Mouse (Mus musculus) liver, postnatal 0 days (tissue): ENCODE results near the gene Slc43a2. TPM values are rescaled to one million over a fixed set of nuclear protein-coding genes. Genes with fewer than 3 reads are reported as not detected.

Source experiments
- ATAC-seq: fragments of 200-750 bp; cut with Nextera tagmentation; 2 replicates; pipeline ENCODE4 v1.8.0; 2017; ENCODE audit warnings: mild to moderate bottlenecking, moderate library complexity
- DNase-seq: peaks from one replicate; pipeline ENCODE4 v3.0.0-alpha.2; 2016
- H3K27ac ChIP-seq: fragments of 300-500 bp; sonication (generic); 2 replicates; pipeline ENCODE4 v1.5.1; 2014; ENCODE audit warnings: antibody characterized with exemption, moderate library complexity, mild to moderate bottlenecking, low read depth
- H3K27me3 ChIP-seq: fragments of 300-500 bp; sonication (generic); 2 replicates; pipeline ENCODE4 v1.6.1; 2014; ENCODE audit warnings: low read length, control low read depth, mixed read lengths; ENCODE audit not compliant: insufficient read depth
- H3K36me3 ChIP-seq: fragments of 300-500 bp; sonication (generic); replicated peaks from 2 replicates; pipeline ENCODE4 v1.6.1; 2014; ENCODE audit warnings: mild to moderate bottlenecking, control low read depth, low read length, moderate library complexity, mixed read lengths; ENCODE audit not compliant: insufficient read depth
- H3K4me1 ChIP-seq: fragments of 300-500 bp; sonication (generic); 2 replicates; pipeline ENCODE4 v1.6.1; 2014; ENCODE audit warnings: antibody characterized with exemption, mild to moderate bottlenecking, control low read depth; ENCODE audit not compliant: insufficient read depth
- H3K4me2 ChIP-seq: fragments of 300-500 bp; sonication (generic); 2 replicates; pipeline ENCODE4 v1.6.1; 2014; ENCODE audit warnings: low read depth, mild to moderate bottlenecking, low read length, moderate library complexity, mixed read lengths
- H3K4me3 ChIP-seq: fragments of 300-500 bp; sonication (generic); 2 replicates; pipeline ENCODE4 v1.5.1; 2014; ENCODE audit warnings: low read depth, low read length
- H3K9ac ChIP-seq: fragments of 300-500 bp; sonication (generic); replicated peaks from 2 replicates; pipeline ENCODE4 v1.6.1; 2014; ENCODE audit warnings: mild to moderate bottlenecking, moderate library complexity
- H3K9me3 ChIP-seq: fragments of 300-500 bp; sonication (generic); 2 replicates; pipeline ENCODE4 v1.6.1; 2016; ENCODE audit warnings: mild to moderate bottlenecking, control low read depth, low read length, mixed read lengths
- CTCF ChIP-seq: sonication (generic); IDR thresholded peaks from 2 replicates; pipeline ENCODE4 v1.5.1; 2016; ENCODE audit warnings: antibody characterized with exemption, low read depth
- EP300 ChIP-seq: IDR thresholded peaks from 2 replicates; pipeline ENCODE4 v1.6.1; 2016; ENCODE audit warnings: antibody characterized with exemption, low read depth, mild to moderate bottlenecking
- WGBS: fragments of 180-500 bp; shearing (Covaris S2); extraction: QIAGEN DNeasy Blood & Tissue Kit; methylation state at CpG from one replicate; pipeline ENCODE4 v1.1.7; 2014; ENCODE audit not compliant: insufficient replicate concordance; 5-methylcytosine and 5-hydroxymethylcytosine counted together
- polyA plus RNA-seq: library from polyadenylated mRNA; unstranded; fragments of >200 nt; fragmentation: Nextera tagmentation; extraction: Ambion mirVana; gene quantifications from 2 replicates; pipeline ENCODE4 v1.2.1, GENCODE M21; 2015

Gene Slc43a2
- 5.9 and 7.2 TPM in 2 replicates for polyA plus RNA-seq

GRCm38 (mm10) chr11:75531469-75532242, at the start of gene Slc43a2:
TSS of gene Slc43a2 (plus strand) at chr11:75531694.
- DNase-seq: peak; percentile 92
- WGBS: under 1% methylated on average over 62 of the region's 62 CpGs
- TF ChIP-seq CTCF: 0 out of 2 replicates have a peak, but pooled peaks have one; percentile 10
- TF ChIP-seq EP300: peak; percentile 56; the same call in 1 of the 2 replicates

DNA sequence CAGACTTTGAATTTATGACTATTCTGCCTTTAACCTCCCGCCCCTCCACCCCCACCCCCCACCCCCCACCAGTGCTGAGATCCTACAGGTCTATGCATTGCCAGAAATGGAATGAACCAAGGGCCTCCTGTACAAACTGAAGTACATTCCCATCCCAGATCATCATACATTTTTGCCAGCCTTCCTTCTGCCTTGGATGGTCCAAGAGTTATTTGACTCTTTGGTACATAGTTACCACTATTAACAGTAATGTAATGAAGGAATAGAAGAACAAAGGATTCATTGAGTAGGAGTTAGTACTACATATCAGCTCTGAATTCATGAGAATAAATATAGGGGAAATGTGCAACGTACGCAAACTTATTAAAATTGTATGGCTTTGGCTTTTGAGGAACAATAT, 45.3 kb upstream of the Slc43a2 start:
- Histone ChIP-seq H3K4me2 (peak overlapping the region; percentile 84), H3K27ac (no peak overlapping the region), H3K27me3 (no peaks in the 10 kb centered on the region), H3K9ac (no peak overlapping the region), H3K36me3 (peaks cover 19% of the 10 kb centered on the region), H3K9me3 (no peaks in the 10 kb centered on the region), H3K4me3 (no peak overlapping the region), H3K4me1 (peaks cover 9% of the 10 kb centered on the region)
- DNase-seq (no peak), ATAC-seq (peak; percentile 2; the same call in 1 of the 2 replicates)
- TF ChIP-seq CTCF: no peak
- 14% methylated on average over 3 of the region's 3 CpGs for WGBS

More at GRCm38 (mm10) chr11:75531469-75532242, at the start of gene Slc43a2:
- H3K27me3 ChIP-seq: no peaks in the 10 kb centered on the region
- H3K4me1 ChIP-seq: peaks cover 15% of the 10 kb centered on the region
- H3K4me2 ChIP-seq: peak within 1 kb of the TSS; percentile 94
- peak within 1 kb of the TSS; percentile 90 for H3K27ac ChIP-seq
- H3K9ac ChIP-seq: peak within 1 kb of the TSS; percentile 73
- H3K36me3 ChIP-seq: no peaks in the 10 kb centered on the region; the same call in 1 of the 2 replicates
- peak within 1 kb of the TSS; percentile 61 for H3K4me3 ChIP-seq
- no peaks in the 10 kb centered on the region for H3K9me3 ChIP-seq
- peak; percentile 85 for ATAC-seq

DNA sequence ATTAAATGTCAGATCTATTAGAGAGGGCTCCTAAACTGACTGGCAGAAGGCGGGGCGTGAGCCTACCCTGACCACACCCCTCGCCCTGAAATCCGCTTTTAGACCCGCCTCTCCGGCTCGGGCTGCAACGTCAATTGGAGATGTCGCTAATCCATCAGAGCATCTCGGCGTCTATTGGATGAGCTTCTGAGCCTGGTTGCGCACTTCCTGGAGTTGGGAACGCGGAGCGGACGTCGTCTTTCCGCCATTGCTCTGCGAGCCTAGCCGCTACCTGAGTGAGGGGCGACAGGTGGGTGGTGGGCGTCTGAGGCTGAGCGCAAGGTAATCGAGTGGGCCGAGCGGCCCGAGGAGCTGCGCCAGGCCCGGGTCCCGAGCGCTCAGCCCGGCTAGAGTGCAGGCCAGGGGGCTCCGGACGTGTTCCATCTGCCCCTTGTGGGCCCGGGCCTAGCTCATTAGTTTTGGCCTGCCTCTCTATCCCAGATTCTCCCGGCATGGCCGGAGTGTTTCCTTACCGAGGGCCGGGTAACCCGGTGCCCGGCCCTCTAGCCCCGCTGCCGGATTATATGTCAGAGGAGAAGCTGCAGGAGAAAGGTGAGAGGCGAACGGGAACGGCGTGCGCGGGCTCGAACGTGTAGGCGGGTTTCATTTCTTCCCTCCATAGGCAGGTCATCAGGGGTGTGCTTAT, 44.8 kb upstream of the Slc43a2 start, which contains the start of gene Prpf8:
Prpf8 (plus strand) TSS at position 216 of the 685 bp plus-strand sequence.
- ATAC-seq: peak; percentile 100

DNA sequence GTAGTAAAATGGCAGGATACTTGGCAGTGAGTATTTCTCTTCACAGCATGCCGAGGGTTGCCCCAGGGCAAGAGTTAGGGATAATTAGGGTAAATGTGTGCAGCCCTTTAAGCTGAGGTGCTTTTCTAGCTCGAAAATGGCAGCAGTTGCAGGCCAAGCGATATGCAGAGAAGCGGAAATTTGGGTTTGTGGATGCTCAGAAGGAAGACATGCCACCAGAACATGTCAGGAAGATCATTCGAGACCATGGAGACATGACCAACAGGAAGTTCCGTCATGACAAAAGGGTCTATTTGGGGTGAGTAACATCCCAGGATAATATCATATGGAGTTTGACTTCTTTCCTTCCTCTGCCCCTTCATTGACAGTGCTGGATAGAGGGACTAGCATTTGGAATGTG, 44.0 kb upstream of the Slc43a2 start:
- H3K9me3 ChIP-seq: no peaks in the 10 kb centered on the region
- peaks cover 9% of the 10 kb centered on the region for H3K4me1 ChIP-seq
- H3K4me3 ChIP-seq: peak overlapping the region; percentile 99
- peak overlapping the region; percentile 99 for H3K9ac ChIP-seq
- no peak for ATAC-seq
- peak overlapping the region; percentile 84 for H3K27ac ChIP-seq
- peaks cover 32% of the 10 kb centered on the region for H3K36me3 ChIP-seq
- DNase-seq: no peak
- no peaks in the 10 kb centered on the region for H3K27me3 ChIP-seq
- WGBS: 22% methylated on average over 6 of the region's 6 CpGs
- H3K4me2 ChIP-seq: peak overlapping the region; percentile 84
- no peak for TF ChIP-seq EP300
- TF ChIP-seq CTCF: no peak

More for the DNA sequence above, 44.8 kb upstream of the Slc43a2 start, which contains the start of gene Prpf8:
- DNase-seq: peak; percentile 97
- no peaks in the 10 kb centered on the region for H3K27me3 ChIP-seq
- WGBS: 2% methylated on average over 52 of the region's 52 CpGs
- TF ChIP-seq EP300 (no peak), CTCF (no peak)
- H3K9me3 ChIP-seq: no peaks in the 10 kb centered on the region
- peaks cover 9% of the 10 kb centered on the region for H3K4me1 ChIP-seq
- H3K4me2 ChIP-seq: peak within 1 kb of the TSS; percentile 84
- peak within 1 kb of the TSS; percentile 99 for H3K4me3 ChIP-seq
- H3K9ac ChIP-seq: peak within 1 kb of the TSS; percentile 99
- H3K36me3 ChIP-seq: peaks cover 24% of the 10 kb centered on the region
- H3K27ac ChIP-seq: peak within 1 kb of the TSS; percentile 84

DNA sequence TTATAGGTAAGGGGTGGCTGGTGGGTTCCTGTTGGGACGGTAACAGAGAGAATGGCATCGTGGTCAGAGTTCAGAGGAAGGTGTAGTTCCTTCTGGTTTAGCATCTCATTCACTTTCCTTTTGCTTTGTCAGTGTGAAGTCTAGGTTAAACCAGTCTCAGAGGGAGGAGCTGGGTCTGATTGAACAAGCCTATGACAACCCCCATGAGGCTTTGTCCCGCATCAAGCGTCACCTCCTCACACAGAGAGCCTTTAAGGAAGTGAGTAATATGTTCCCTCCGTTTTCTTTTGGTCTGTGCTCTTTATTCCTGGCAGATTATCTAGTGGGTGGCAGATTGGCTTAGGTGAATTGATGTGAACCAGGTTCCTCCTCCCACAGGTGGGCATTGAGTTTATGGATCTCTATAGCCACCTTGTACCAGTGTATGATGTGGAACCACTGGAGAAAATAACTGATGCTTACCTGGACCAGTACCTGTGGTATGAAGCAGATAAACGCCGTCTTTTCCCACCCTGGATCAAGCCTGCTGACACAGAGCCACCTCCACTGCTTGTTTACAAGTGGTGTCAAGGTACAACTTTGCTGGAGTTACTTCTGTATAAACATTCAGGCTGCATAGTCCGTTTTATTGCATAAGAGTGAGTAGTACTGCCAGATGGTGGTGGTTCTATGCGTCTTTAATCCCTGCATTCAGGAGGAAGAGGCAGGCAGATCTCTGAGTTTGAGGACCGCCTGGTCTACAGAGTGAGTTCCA, 37.0 kb upstream of the Slc43a2 start:
- Histone ChIP-seq H3K36me3 (peaks cover 95% of the 10 kb centered on the region), H3K4me2 (no peak overlapping the region), H3K9me3 (no peaks in the 10 kb centered on the region), H3K9ac (no peak overlapping the region), H3K27ac (peak overlapping the region; percentile 78), H3K27me3 (no peaks in the 10 kb centered on the region), H3K4me1 (no peaks in the 10 kb centered on the region; the same call in 1 of the 2 replicates), H3K4me3 (no peak overlapping the region)
- peak; percentile 83 for ATAC-seq
- DNase-seq: no peak
- 71% methylated on average over 10 of the region's 10 CpGs for WGBS
- peak; percentile 49; the same call in 1 of the 2 replicates for TF ChIP-seq EP300
- TF ChIP-seq CTCF: no peak
